Mouse (Mus musculus) brain, embryonic 14.5 days (tissue): ENCODE measurements around the gene Arid3b.

Experiments used
- CTCF ChIP-seq: fragments of 200-500 bp; IDR thresholded peaks from 2 replicates; pipeline ENCODE4 v1.5.1; 2012; ENCODE audit warnings: inconsistent platforms, mild to moderate bottlenecking, moderate library complexity, borderline replicate concordance; ENCODE audit not compliant: insufficient read depth, insufficient read length; ENCODE audit errors: extremely low read depth
- POLR2A ChIP-seq: fragments of 200-500 bp; IDR thresholded peaks from 2 replicates; pipeline ENCODE4 v1.6.1; 2012; ENCODE audit warnings: mild to moderate bottlenecking, inconsistent platforms, borderline replicate concordance; ENCODE audit not compliant: poor library complexity, insufficient read depth, insufficient read length, severe bottlenecking; ENCODE audit errors: extremely low read depth

DNA sequence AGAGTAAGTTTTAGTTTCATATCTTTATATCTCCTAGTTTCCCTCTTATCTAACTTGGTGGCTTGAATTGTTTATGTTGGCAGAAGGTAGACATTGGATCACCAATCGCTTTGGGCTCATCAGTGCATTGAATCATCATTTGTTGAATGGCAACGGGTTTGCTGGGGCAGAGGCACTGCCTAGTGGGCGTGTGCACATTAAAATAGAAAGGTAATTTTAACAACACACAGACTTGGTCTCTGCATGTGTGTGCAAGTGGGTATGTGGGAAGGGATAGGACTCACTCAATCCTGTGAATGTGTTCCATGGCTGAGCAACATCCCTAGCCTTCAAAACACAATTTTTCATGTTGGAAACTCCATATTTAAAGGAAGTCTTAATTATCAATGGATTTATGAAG lies 38.4 kb upstream of the Arid3b start:
- no peak for TF ChIP-seq CTCF
- no peak for TF ChIP-seq POLR2A
